Mouse (Mus musculus) liver, adult 2 months (tissue): Measurements from ENCODE around the gene Ces1f. TPM values are rescaled to one million over a fixed set of nuclear protein-coding genes. Genes with fewer than 3 reads are reported as not detected.

Experiments
- DNase-seq: peaks from one replicate; pipeline ENCODE4 v3.0.0-alpha.2; 2011; ENCODE audit warnings: low read depth, low spot score; ENCODE audit errors: extremely low read depth
- H3K27ac ChIP-seq: fragments of 200-500 bp; replicated peaks from 2 replicates; pipeline ENCODE4 v1.5.1; 2012; ENCODE audit warnings: low read depth, mild to moderate bottlenecking, control low read depth, inconsistent platforms, low read length; ENCODE audit not compliant: insufficient read depth
- H3K27me3 ChIP-seq: fragments of 200-500 bp; 2 replicates; pipeline ENCODE4 v1.6.1; 2012; ENCODE audit warnings: mild to moderate bottlenecking, moderate library complexity, low read length, inconsistent platforms; ENCODE audit not compliant: control insufficient read depth, insufficient read depth
- H3K36me3 ChIP-seq: fragments of 200-500 bp; 2 replicates; pipeline ENCODE4 v1.6.1; 2012; ENCODE audit warnings: low read length, inconsistent platforms; ENCODE audit not compliant: control insufficient read depth, insufficient read depth
- H3K4me1 ChIP-seq: fragments of 200-500 bp; 2 replicates; pipeline ENCODE4 v1.6.1; 2011; ENCODE audit warnings: low read length; ENCODE audit not compliant: control insufficient read depth, insufficient read depth
- H3K4me3 ChIP-seq: fragments of 200-500 bp; 2 replicates; pipeline ENCODE4 v1.5.1; 2011; ENCODE audit warnings: low read depth, mild to moderate bottlenecking, control low read depth, low read length, moderate library complexity; ENCODE audit not compliant: insufficient read depth
- H3K79me2 ChIP-seq: fragments of 200-500 bp; 2 replicates; pipeline ENCODE4 v1.6.1; 2012; ENCODE audit warnings: inconsistent platforms, mild to moderate bottlenecking, low read length, moderate library complexity; ENCODE audit not compliant: control insufficient read depth, insufficient read depth
- H3K9ac ChIP-seq: fragments of 200-500 bp; 2 replicates; pipeline ENCODE4 v1.6.1; 2012; ENCODE audit warnings: low read depth, mild to moderate bottlenecking, control low read depth, inconsistent platforms, low read length
- CTCF ChIP-seq: fragments of 200-500 bp; IDR thresholded peaks from 2 replicates; pipeline ENCODE4 v1.5.1; 2011; ENCODE audit warnings: low read depth, low read length, control low read depth
- POLR2A ChIP-seq: fragments of 200-500 bp; IDR thresholded peaks from 2 replicates; pipeline ENCODE4 v1.6.1; 2011; ENCODE audit warnings: low read length, control low read depth; ENCODE audit not compliant: insufficient read depth; ENCODE audit errors: extremely low read depth
- WGBS: fragments of 180-500 bp; shearing (Covaris S2); methylation state at CpG from one replicate; pipeline ENCODE4 v1.1.7; 2018; 5-methylcytosine and 5-hydroxymethylcytosine counted together
- polyA plus RNA-seq: library from polyadenylated mRNA; depleted of rRNA; stranded (reverse); fragments of >200 nt; gene quantifications from 2 replicates; pipeline ENCODE4 v1.2.3, GENCODE M21; 2012; rRNA removed
- total RNA-seq: library from RNA; depleted of rRNA; stranded (reverse); fragments of >200 nt; gene quantifications from 2 replicates; pipeline ENCODE4 v1.2.3, GENCODE M21; 2014; rRNA removed

Ces1f gene
- 493 and 530 TPM in 2 replicates for total RNA-seq
- 222 and 270 TPM in 2 replicates for polyA plus RNA-seq

- peaks cover 29% of the 10 kb centered on the region for H3K4me1 ChIP-seq
- no peaks in the 10 kb centered on the region for H3K27me3 ChIP-seq
- TF ChIP-seq POLR2A (0 out of 2 replicates have a peak, but pooled peaks have one; percentile 19), CTCF (no peak)
- peak within 1 kb of the TSS; percentile 85 for H3K9ac ChIP-seq
- peak within 1 kb of the TSS; percentile 61 for H3K4me3 ChIP-seq
- WGBS = 27% methylated on average over 1 of the region's 1 CpGs
- peak; percentile 93 for DNase-seq
- H3K27ac ChIP-seq = peak within 1 kb of the TSS; percentile 82
- H3K79me2 ChIP-seq = 0 out of 2 replicates have a peak, but pooled peaks cover 3% of the 10 kb centered on the region
- peaks cover 17% of the 10 kb centered on the region for H3K36me3 ChIP-seq
Observed at GRCm38 (mm10) chr8:93279556-93279955, at the start of gene Ces1f. Gene Ces1f (minus strand): TSS chr8:93279747.

GRCm38 (mm10) chr8:93325123-93325522 lies 45.6 kb upstream of the Ces1f start:
- Histone ChIP-seq H3K27ac (no peak overlapping the region), H3K36me3 (peaks cover 47% of the 10 kb centered on the region), H3K4me3 (no peak overlapping the region), H3K79me2 (no peaks in the 10 kb centered on the region), H3K27me3 (no peaks in the 10 kb centered on the region), H3K9ac (no peak overlapping the region), H3K4me1 (peaks cover 7% of the 10 kb centered on the region)
- WGBS = 18% methylated on average over 2 of the region's 2 CpGs
- TF ChIP-seq POLR2A = no peak
- no peak for TF ChIP-seq CTCF
- DNase-seq = peak; percentile 91

DNA sequence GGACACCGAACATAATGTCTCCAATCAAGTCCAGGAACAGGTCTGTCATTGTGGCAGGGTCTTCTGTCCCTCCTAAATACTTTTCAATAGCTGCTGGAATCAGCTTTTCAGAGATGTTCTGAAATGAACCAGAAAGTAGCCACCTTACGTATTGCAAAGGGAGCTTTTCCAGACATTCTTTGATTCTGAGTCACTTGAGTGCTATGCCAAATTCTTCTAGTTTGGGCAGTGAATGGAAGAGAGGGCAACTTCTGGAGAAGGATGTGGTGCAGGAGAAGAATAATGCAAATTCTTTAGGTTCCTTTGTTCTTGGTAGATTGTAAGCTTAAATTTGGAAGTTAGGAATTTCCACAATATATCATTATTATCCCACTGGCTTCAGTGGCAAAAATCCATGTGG lies 37.5 kb upstream of the Ces1f start:
- Histone ChIP-seq H3K79me2 (no peaks in the 10 kb centered on the region), H3K27ac (no peak overlapping the region), H3K36me3 (peaks cover 62% of the 10 kb centered on the region), H3K27me3 (no peaks in the 10 kb centered on the region), H3K9ac (no peak overlapping the region), H3K4me1 (no peaks in the 10 kb centered on the region), H3K4me3 (no peak overlapping the region)
- no peak for DNase-seq
- 88% methylated on average over 2 of the region's 2 CpGs for WGBS
- no peak for TF ChIP-seq CTCF
- TF ChIP-seq POLR2A = no peak

DNA sequence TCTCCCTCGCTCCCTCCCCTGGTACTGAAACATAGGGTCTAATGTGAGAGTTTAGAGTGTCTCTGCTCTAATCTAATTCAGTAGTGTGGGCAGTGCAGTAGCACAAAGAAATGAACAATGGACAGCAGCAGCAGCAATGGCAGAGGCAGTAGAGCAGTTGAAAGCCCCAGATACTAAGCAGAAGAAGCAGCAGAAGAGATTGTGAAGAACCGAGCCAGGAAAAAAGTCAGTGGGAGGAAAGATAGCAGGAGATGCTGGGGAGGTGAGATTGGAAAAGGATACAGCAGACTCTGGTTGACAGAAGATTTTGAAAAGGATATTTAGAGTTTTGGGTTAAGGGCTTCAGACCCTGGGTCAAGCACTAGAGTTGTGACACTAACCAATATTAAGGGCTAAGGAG lies 36.0 kb upstream of the Ces1f start:
- TF ChIP-seq POLR2A = no peak
- no peak for TF ChIP-seq CTCF
- peaks cover 52% of the 10 kb centered on the region for H3K36me3 ChIP-seq
- H3K9ac ChIP-seq = no peak overlapping the region
- H3K4me1 ChIP-seq = no peaks in the 10 kb centered on the region
- 84% methylated on average over 2 of the region's 2 CpGs for WGBS
- H3K4me3 ChIP-seq = no peak overlapping the region
- no peaks in the 10 kb centered on the region for H3K79me2 ChIP-seq
- H3K27ac ChIP-seq = no peak overlapping the region
- no peak for DNase-seq
- H3K27me3 ChIP-seq = no peaks in the 10 kb centered on the region

DNA sequence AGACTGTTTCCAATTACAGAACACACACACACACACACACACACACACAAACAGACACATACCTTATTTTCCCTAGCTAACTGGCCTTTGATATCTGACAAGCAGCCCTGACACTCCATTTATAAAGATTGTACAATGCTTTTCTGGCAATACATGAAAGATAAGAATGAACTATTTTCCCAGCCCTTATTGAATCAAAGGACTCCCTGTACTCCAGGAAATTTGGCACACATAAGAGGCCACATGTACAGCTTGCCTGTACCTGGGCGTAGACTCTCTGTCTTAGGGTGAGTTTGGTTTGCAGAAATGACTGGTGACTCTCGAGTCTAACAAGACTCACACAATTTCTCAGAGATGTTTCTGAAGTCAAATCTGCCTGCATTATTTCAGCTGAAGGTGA lies 4.3 kb upstream of the Ces1f start:
- no peaks in the 10 kb centered on the region for H3K36me3 ChIP-seq
- H3K4me1 ChIP-seq = peaks cover 13% of the 10 kb centered on the region
- no peaks in the 10 kb centered on the region for H3K27me3 ChIP-seq
- DNase-seq = peak; percentile 86
- 0 out of 2 replicates have a peak, but pooled peaks cover 3% of the 10 kb centered on the region for H3K79me2 ChIP-seq
- H3K4me3 ChIP-seq = no peak overlapping the region
- TF ChIP-seq CTCF (no peak), POLR2A (no peak)
- H3K9ac ChIP-seq = no peak overlapping the region
- 37% methylated on average over 2 of the region's 2 CpGs for WGBS
- H3K27ac ChIP-seq = no peak overlapping the region

- 44% methylated on average over 3 of the region's 3 CpGs for WGBS
- no peaks in the 10 kb centered on the region for H3K27me3 ChIP-seq
Observed at GRCm38 (mm10) chr8:93282349-93282748, 2.8 kb upstream of the Ces1f start.

More at GRCm38 (mm10) chr8:93282349-93282748, 2.8 kb upstream of the Ces1f start:
- no peak overlapping the region for H3K9ac ChIP-seq
- no peak overlapping the region for H3K4me3 ChIP-seq
- no peak overlapping the region for H3K27ac ChIP-seq
- no peak for TF ChIP-seq POLR2A
- TF ChIP-seq CTCF = no peak
- DNase-seq = peak; percentile 72
- H3K4me1 ChIP-seq = peaks cover 16% of the 10 kb centered on the region
- no peaks in the 10 kb centered on the region for H3K36me3 ChIP-seq
- 0 out of 2 replicates have a peak, but pooled peaks cover 3% of the 10 kb centered on the region for H3K79me2 ChIP-seq
